Mouse (Mus musculus): ENCODE results near the gene Rtkn. TPM values are rescaled to one million over a fixed set of nuclear protein-coding genes. Genes with fewer than 3 reads are reported as not detected.

The Rtkn gene
- total and polyA plus RNA-seq, 3 experiments = 0.47 to 1.3 (median 0.68) TPM

GRCm38 (mm10) chr6:83161921-83162641, 26.8 kb downstream of the Rtkn start:
- Histone ChIP-seq H3K36me3 (replicated peaks in 1 of 2; ENCODE audit: control insufficient read depth in 1 of 2, insufficient read depth in 1 of 2, low read length in 1 of 2) (no peaks in the 10 kb centered on the region), H3K4me1 (ENCODE audit: control insufficient read depth in 1 of 2, insufficient read depth in 2 of 2) (peaks cover 0 to 17% of the 10 kb centered on the region in 2 experiments; a peak in 2 of 4 replicates), H3K27ac (ENCODE audit: insufficient read depth, low read depth) (no peak overlapping the region), H3K4me2 (ENCODE audit: insufficient read depth, low read depth, poor library complexity, severe bottlenecking) (no peak overlapping the region), H3K4me3 (replicated peaks in 1 of 3; ENCODE audit: low read depth in 2 of 3, low read length in 2 of 3, poor library complexity in 1 of 3) (no peak overlapping the region), H3K79me2 (replicated peaks; ENCODE audit: control insufficient read depth, extremely low read depth, insufficient read depth, poor library complexity, severe bottlenecking) (no peaks in the 10 kb centered on the region; the same call in none of the 2 replicates), H3K9me3 (replicated peaks; ENCODE audit: low read length) (no peaks in the 10 kb centered on the region), H3K9ac (ENCODE audit: insufficient read depth, low read depth) (no peak overlapping the region), H3K27me3 (replicated peaks) (peaks cover 5% of the 10 kb centered on the region)
- dilution Hi-C loops (cut with MboI; ENCODE audit: extremely low pct_ligation_motif_present, extremely low pct_unique_long_range_greater_than_20kb, low sequenced_read_pairs) = no loop called here
- in situ Hi-C loops (cut with MboI; ENCODE audit: low pct_ligation_motif_present, low pct_unique_long_range_greater_than_20kb, low sequenced_read_pairs) = no loop called here
- no peak for DNase-seq (ENCODE audit: extremely low read depth)
- TF ChIP-seq EP300 (IDR thresholded peaks at IDR 0.05; ENCODE audit: low read length) (no peak), NRF1 (IDR thresholded peaks at IDR 0.05; ENCODE audit: low read depth, low read length) (no peak), JUND (conservative IDR thresholded peaks at IDR 0.05; ENCODE audit: low read depth, low read length) (no peak), UBTF (IDR thresholded peaks at IDR 0.05; ENCODE audit: low read depth, low read length) (no peak), JUN (IDR thresholded peaks at IDR 0.05; ENCODE audit: insufficient read depth, low read depth, low read length) (no peak), ELF1 (IDR thresholded peaks at IDR 0.05; ENCODE audit: low read depth, low read length) (no peak), TBP (conservative IDR thresholded peaks at IDR 0.05; ENCODE audit: low read depth, low read length) (no peak), IRF4 (IDR thresholded peaks at IDR 0.05; ENCODE audit: low read depth, low read length) (no peak), MYC (IDR thresholded peaks at IDR 0.05; ENCODE audit: low read depth, low read length) (no peak), ETS1 (conservative IDR thresholded peaks at IDR 0.05; ENCODE audit: low read depth, low read length) (no peak), MAZ (IDR thresholded peaks at IDR 0.05; ENCODE audit: low read depth, low read length) (no peak), POLR2AphosphoS2 (IDR thresholded peaks at IDR 0.05; ENCODE audit: low read depth, low read length) (no peak), MAFK (IDR thresholded peaks at IDR 0.05; ENCODE audit: insufficient replicate concordance, low read length) (no peak)

- no peaks in the 10 kb centered on the region for H3K9me3 ChIP-seq (replicated peaks; ENCODE audit: low read length)
- peak; percentile 72 for DNase-seq (ENCODE audit: extremely low read depth)
- no peaks in the 10 kb centered on the region for H3K36me3 ChIP-seq (replicated peaks in 1 of 2; ENCODE audit: control insufficient read depth in 1 of 2, insufficient read depth in 1 of 2, low read length in 1 of 2)
- in situ Hi-C loops (cut with MboI; ENCODE audit: low pct_ligation_motif_present, low pct_unique_long_range_greater_than_20kb, low sequenced_read_pairs) = no loop called here
- H3K4me2 ChIP-seq (ENCODE audit: insufficient read depth, low read depth, poor library complexity, severe bottlenecking) = peak overlapping the region; percentile 37; the same call in 1 of the 2 replicates
- dilution Hi-C loops (cut with MboI; ENCODE audit: extremely low pct_ligation_motif_present, extremely low pct_unique_long_range_greater_than_20kb, low sequenced_read_pairs) = no loop called here
- no peak overlapping the region for H3K27ac ChIP-seq (ENCODE audit: insufficient read depth, low read depth)
- no peak for TF ChIP-seq PAX5 (IDR thresholded peaks at IDR 0.05; ENCODE audit: low read length)
- no peak for TF ChIP-seq TCF12 (IDR thresholded peaks at IDR 0.05; ENCODE audit: low read depth, low read length)
- no peak for TF ChIP-seq UBTF (IDR thresholded peaks at IDR 0.05; ENCODE audit: low read depth, low read length)
- no peak for TF ChIP-seq JUN (IDR thresholded peaks at IDR 0.05; ENCODE audit: insufficient read depth, low read depth, low read length)
- TF ChIP-seq KAT2A (IDR thresholded peaks at IDR 0.05; ENCODE audit: insufficient replicate concordance, low read length) = no peak
- TF ChIP-seq CTCF (conservative IDR thresholded peaks at IDR 0.05 in 1 of 2, IDR thresholded peaks at IDR 0.05 in 1 of 2; ENCODE audit: low read depth in 2 of 2, low read length in 2 of 2) = peak; percentile 70 to 84
- no peak for TF ChIP-seq MAFK (IDR thresholded peaks at IDR 0.05; ENCODE audit: insufficient replicate concordance, low read length)
- no peak for TF ChIP-seq ZC3H11A (IDR thresholded peaks at IDR 0.05; ENCODE audit: low read depth, low read length)
- TF ChIP-seq RCOR1 (conservative IDR thresholded peaks at IDR 0.05; ENCODE audit: low read depth, low read length) = no peak
- peak; percentile 55 for TF ChIP-seq SMC3 (IDR thresholded peaks at IDR 0.05; ENCODE audit: low read depth, low read length)
- TF ChIP-seq ZKSCAN1 (IDR thresholded peaks at IDR 0.05; ENCODE audit: borderline replicate concordance, low read depth, low read length) = no peak
- TF ChIP-seq RAD21 (IDR thresholded peaks at IDR 0.05; ENCODE audit: low read depth, low read length) = peak; percentile 66
- no peak for TF ChIP-seq SIN3A (IDR thresholded peaks at IDR 0.05; ENCODE audit: low read length)
- no peak for TF ChIP-seq EP300 (IDR thresholded peaks at IDR 0.05; ENCODE audit: low read length)
- TF ChIP-seq E2F4 (IDR thresholded peaks at IDR 0.05; ENCODE audit: insufficient replicate concordance, low read depth, low read length) = no peak
- TF ChIP-seq USF1 (IDR thresholded peaks at IDR 0.05; ENCODE audit: low read depth, low read length) = no peak
- TF ChIP-seq BHLHE40 (IDR thresholded peaks at IDR 0.05; ENCODE audit: low read depth, low read length) = no peak
- TF ChIP-seq IRF4 (IDR thresholded peaks at IDR 0.05; ENCODE audit: low read depth, low read length) = peak; percentile 48; the same call in 1 of the 2 replicates
- no peak overlapping the region for H3K4me3 ChIP-seq (replicated peaks in 1 of 3; ENCODE audit: low read depth in 2 of 3, low read length in 2 of 3, poor library complexity in 1 of 3)
- H3K27me3 ChIP-seq (replicated peaks) = peaks cover 5% of the 10 kb centered on the region
- no peaks in the 10 kb centered on the region; the same call in none of the 2 replicates for H3K79me2 ChIP-seq (replicated peaks; ENCODE audit: control insufficient read depth, extremely low read depth, insufficient read depth, poor library complexity, severe bottlenecking)
- H3K4me1 ChIP-seq (ENCODE audit: control insufficient read depth in 1 of 2, insufficient read depth in 2 of 2) = peaks cover 0 to 24% of the 10 kb centered on the region in 2 experiments; a peak in 2 of 4 replicates
- no peak overlapping the region for H3K9ac ChIP-seq (ENCODE audit: insufficient read depth, low read depth)
These were observed 27.4 kb downstream of the Rtkn start for GRCm38 (mm10) chr6:83162701-83163100.

Data from CH12.LX (cell line).